Mouse (Mus musculus) G1E (cell line): ENCODE data around the gene Rps6ka4.

Experiments used
- CTCF ChIP-seq: IDR thresholded peaks from 2 replicates; pipeline ENCODE4 v1.5.1; 2012; ENCODE audit warnings: low read depth, low read length, inconsistent platforms, mixed read lengths
- GATA1 ChIP-seq: IDR thresholded peaks from 2 replicates; pipeline ENCODE4 v1.6.1; 2012; ENCODE audit warnings: borderline replicate concordance, low read length, inconsistent platforms, mixed read lengths
- GATA2 ChIP-seq: IDR thresholded peaks from 2 replicates; pipeline ENCODE4 v1.6.1; 2012; ENCODE audit warnings: low read depth, low read length, inconsistent platforms, borderline replicate concordance
- POLR2AphosphoS5 ChIP-seq: IDR thresholded peaks from 2 replicates; pipeline ENCODE4 v1.6.1; 2012; ENCODE audit warnings: low read depth, low read length, inconsistent platforms; ENCODE audit not compliant: insufficient replicate concordance
- TAL1 ChIP-seq: conservative IDR thresholded peaks from 2 replicates; pipeline ENCODE4 v1.6.1; 2012; ENCODE audit warnings: low read depth, low read length, inconsistent platforms, mixed read lengths

- TF ChIP-seq CTCF (no peak), GATA2 (no peak), GATA1 (no peak), POLR2AphosphoS5 (no peak), TAL1 (no peak)
These were observed 7.5 kb upstream of the Rps6ka4 start for GRCm38 (mm10) chr19:6847841-6848517.
